Mouse (Mus musculus) gastrocnemius, postnatal 14 days (tissue): ENCODE measurements around the gene Chil1. TPM values are rescaled to one million over a fixed set of nuclear protein-coding genes. Genes with fewer than 3 reads are reported as not detected.

Source experiments
- DNase-seq: peaks from one replicate; pipeline ENCODE4 v3.0.0; 2021; ENCODE audit warnings: mixed read lengths
- intact Hi-C: fragments of 180-260 bp; cut with DNase I; formaldehyde crosslinking; loops from one replicate; pipeline ENCODE4 v1.15.1; 2025; ENCODE audit warnings: low total_unique reads
- total RNA-seq, 2 experiments: library from RNA; stranded (reverse); gene quantifications; 2 replicates each; pipeline ENCODE4 v1.2.3; 2021

The Chil1 gene
- total RNA-seq, 2 experiments from 2014 or later = 1.4 to 2.0 TPM

DNA sequence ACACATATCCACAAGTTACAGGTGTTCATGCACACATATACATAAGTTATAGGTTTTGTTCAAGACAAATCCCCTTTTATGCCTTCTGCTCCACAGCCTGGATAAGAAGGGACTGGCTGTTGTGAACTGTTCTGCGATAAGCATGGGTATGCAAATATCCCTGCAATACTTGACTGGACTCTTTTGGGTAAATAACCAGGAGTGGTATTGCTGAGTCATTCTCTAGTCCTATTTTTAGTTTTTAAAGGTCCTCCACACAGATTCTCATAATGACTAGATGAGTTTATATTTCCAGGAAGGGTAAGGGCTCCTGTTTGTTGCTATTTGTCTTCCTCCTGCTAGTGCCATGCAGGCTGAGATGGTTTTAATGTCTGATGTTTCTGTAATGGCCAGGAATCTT is 39.2 kb downstream of the Chil1 start:
- DNase-seq = no peak
- intact Hi-C loops = no loop called here

DNA sequence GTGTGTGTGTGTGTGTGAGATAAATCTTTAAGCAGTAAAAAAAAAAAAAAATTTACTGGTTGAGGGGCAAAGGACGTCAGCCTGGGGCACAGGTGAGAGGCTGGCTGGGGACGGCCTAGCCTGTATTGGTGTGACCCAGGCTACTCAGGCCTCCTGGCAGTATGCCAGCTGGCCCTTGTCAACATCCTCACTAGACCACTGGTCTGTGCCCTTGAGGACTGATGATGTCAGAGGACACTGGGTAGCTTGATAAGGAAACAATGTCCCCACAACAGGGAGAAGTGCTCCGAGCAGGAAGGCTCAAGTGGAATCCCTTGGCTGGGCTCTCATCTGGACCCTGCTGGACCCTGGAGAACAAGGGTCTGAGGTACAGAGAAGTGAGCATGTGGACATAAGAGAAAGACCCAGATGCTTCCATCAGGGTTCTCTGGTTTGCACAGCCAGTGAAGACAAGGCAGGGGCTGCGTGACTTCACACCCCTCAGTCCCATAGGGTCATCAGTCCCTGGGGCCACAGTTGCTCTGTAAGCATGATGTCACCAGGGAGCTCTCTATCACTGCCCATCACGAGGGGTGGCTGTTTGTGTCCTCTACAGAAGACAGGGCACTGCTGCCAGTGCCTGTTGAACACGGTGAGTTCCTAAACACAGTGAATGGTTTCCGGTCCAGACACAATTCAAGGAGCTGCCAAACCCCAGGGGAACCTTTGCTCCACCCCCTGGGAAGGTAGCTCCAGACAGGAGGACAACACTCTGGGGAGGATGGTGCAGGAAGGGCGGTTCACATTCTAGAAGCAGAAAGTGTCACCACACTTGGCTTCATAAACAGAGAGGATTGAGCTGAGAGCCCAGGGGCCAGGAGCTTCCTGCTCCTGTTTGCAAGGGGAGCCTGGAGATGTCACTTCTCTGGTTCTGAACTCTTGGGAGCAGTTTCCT is 40.4 kb downstream of the Chil1 start:
- intact Hi-C loops = no loop called here
- no peak for DNase-seq

DNA sequence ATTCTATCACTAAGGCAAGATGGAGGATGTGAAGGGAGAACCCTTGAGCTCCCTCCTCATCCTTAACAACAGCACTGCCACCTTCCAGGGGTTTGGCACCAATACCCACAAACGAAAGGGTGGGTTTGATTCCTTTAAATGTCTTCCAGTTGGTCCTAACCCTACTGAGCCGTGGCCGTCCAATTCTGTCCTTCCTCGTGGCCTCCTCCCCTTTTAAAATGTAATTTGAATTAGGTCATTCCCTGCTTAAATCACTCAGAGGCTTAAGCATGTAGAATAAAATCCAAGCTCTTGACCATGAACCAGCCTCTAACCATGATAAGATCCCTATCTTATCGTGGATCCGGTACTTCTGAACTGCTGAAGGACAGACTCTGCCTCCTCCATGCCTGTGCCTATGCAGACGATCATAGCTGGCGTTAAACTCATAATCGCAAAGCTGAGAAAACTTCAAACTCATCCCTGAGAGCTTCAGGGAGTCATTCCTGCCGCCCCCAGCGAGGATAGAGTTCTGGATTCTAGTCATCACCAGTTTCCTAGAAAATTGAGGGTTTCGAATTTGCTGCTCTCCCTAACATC is 42.8 kb downstream of the Chil1 start:
- intact Hi-C loops = no loop called here
- DNase-seq = no peak

DNA sequence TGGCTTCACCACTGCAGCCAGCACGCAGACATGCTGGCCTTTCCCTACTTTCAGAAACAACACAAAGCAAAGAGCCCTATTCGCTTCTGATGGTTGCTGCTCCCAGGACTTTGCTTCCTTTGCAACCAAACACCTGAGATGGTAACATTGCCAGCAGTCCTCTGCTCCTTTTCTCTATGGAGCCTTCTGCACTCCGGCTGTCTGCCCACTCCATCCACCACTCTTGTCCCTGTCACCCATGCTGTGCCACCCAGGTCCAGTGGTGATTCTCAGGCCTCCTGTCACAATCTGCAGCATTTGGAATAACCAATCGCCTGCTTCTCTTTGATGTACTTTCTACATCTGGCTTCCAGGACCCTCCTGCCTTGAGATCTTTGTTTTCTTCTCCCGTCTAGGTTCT is 43.4 kb downstream of the Chil1 start:
- intact Hi-C loops = no loop called here
- DNase-seq = no peak

DNA sequence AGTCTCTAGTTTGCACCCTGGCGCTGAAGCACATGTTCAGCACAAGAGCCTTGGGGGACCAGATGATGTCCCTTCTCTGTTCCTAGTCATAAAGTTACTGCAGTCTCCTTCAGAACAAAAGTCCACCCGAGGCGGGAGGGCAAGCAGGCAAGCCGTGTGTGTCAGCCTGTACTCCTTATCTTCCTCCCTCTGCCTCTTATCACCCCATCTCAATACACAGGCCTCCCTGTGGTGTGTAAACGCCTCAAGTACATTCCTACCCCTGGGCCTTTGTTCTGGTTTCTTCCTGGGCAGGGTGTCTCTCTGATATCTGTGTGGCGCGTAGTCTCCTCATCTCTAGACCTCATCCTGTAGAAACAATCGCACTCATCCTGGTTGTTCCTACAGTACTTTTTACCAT is 44.8 kb downstream of the Chil1 start:
- DNase-seq = no peak
- intact Hi-C loops = no loop called here

DNA sequence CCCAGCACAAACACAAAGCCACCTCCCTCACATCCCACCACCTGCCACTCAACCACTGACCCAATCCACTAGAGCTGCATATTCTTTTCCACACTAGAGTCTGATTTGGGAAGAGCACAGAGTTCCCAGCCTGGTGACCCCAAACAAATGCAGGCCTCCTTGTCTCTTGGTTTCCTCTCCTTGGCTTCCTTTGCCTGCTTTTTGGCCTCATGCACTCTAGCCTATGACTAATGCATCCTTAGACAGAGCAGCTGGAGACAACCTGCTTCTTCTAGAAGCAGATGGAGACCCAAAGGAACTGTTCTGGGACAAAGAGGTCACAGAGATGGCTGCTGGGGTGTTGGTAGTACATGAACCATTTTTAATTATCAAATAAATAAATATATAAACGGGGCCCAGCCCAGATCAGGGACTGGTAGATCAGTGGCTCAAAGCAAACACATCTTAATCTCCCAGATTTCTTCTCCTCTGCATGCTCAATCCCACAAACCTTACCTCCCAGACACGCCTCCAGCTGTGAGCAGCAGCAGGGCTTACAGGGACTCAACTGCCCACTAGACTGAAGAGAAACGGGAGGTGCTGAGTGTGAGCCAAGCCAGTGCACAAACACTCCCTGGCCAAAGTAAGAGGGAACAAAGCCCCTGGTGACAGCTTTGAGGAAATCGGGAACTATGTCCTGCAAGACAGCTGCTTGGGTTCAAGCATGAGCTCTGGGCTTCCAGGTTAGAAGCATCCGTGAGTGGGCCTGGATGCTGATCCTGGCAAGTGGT is 48.0 kb downstream of the Chil1 start:
- intact Hi-C loops = no loop called here
- no peak for DNase-seq

DNA sequence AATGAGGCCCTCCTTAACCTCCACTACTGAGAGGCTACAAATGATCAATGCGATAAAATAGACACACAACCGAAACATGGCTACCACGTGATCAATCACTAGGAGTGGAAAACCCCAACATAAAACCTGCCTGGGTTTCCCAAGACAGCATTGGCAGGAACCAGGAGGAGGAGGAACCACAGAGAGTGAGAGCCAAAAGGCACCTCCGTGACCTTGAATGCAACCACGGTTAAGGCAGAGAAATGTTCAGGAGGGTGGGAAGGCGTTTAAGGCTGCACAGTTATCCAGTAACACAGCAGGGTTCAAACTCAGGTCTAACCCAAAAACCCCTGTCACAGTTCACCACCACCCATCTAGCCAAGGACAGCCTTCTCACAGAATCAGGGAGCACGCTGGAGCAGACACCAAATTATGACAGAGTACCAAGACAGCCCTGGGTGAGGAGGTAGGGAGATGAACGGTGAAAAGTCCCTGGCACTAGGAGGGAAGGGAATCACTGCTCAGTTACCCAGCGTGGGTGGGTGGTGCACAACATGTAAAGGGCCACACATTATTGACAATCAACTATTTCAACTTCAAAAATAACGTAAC is 48.8 kb downstream of the Chil1 start:
- DNase-seq = no peak
- intact Hi-C loops = no loop called here

DNA sequence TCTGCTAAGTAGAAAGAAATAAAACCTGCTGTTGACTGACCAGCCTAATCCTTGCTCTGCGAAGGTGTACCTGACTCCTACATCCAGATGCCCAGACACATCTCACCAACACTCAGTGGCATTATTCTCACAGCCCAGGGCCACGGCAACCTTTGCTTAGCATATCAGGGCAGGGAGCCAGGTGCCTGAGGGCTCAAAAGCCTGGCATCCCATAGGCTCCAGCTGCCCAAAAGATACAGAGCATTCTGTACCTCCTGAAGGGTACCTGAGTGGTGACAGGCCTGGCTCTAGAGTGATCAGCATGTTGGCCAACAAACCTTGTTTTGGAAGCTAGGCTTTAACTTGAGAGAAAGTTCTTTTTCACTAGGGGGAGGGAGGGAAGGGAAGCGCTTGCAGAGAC is 49.3 kb downstream of the Chil1 start:
- intact Hi-C loops = no loop called here
- DNase-seq = no peak

DNA sequence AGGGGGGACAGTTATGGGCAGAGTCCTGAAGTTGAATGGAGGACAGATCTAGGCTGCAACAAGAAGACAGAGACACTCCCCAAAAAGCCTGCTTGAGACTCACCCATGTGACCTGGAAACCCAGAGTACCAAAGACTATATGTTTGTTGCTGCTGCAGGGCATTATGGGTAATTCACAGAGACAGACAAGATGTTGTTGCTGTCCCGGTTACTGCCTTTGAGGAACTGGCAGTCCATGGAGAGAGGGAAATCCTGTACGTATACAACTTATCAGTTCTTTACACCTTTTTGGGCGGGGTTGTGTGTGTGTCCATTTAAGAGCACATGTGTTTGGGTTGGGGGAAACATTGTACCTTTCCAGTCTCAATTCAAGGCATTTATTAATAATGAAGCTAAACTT is 49.7 kb downstream of the Chil1 start:
- intact Hi-C loops = no loop called here

DNA sequence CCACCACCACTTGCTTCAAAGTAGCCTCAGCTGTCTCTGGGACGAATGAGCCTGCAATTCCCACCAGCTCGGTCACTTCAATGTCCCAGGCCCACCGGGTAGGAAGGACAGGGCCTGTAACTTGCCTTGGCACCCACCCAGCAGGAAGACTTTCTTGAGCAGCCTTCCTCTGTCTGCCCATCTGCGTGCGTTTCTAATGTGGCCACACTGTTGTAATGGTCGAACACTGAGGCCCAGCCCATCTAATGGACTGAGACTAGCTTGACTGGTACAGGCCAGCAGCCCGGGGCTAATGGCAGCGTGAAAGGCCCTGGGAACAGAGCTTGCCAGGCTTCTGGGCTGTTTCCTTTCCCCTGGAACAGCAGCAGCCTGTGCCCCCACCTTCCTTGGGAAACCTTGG is 50.4 kb downstream of the Chil1 start:
- intact Hi-C loops = no loop called here
- DNase-seq = no peak

More for the DNA sequence above, 49.7 kb downstream of the Chil1 start:
- DNase-seq = no peak

DNA sequence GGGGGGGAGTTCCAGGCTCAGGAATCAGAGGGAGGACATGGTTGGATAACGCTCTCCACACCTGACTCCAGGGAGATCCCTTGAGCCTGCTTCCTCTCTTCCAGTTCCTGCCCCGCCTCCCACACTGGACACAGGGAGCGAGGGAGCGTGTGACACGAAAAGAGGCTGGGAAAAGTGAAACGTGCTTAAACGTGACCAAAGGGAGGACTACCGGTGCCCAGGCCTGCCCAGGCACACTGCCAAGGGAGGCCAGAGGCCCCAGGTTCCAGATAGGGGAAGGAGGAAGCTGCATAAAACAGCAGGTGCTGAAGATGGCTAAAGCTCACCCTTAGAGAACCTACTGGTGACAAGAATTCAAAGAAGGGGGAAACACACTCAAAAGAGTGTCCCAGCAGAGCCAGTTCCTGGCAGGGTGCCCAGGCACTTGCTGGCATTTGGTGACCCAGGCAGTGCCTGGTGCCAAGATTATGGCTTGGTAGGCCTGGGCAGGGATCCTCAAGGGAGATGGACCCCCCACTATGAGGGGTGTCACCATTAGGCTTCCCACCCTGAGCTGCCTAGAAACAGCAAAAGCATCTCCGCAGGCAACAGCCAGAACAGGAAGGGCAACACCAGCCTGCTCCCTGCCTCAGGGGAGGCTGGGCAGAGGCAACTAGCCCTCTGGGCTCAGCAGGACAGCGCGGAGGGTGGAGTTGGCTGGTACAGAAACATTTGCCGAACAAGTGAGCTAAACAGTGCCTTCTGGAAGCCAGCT is 51.0 kb downstream of the Chil1 start:
- intact Hi-C loops = no loop called here
- peak; percentile 39 for DNase-seq

DNA sequence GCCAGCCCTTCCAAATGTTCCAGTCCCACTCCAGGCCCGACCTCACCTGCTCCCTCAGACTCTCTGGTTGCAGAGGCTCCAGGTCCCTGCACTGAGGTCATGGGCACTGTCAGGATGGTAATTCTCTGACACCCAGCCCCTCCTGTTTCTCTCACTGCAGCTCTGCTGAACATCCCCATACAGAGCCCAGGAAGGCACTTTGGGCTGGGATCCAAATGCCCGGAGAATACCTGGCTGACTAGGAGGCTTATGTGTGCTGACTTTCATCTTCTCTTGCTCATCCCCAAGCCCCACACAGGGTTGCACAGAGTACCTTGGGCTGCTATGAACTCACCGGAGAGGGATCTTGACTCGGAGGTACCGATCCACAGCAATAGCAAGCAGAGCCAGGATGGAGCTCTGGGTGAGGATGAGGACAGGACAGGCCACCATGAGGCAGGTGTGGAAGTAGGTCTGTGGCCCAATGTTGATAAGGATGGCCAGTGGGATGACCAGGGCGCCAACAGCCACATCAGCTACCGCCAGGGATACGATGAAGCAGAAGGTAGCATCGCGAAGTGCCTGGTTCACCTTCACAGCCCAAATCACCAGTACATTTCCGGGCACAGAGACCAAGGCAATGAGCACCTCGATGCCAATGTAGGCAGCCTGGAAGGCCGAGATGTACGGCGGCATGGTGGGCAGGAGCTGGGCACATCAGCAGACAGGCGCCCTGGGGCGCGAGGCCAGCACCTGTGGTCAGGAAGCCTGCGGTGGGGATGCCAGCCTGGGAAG is 51.9 kb downstream of the Chil1 start:
- intact Hi-C loops = no loop called here
- DNase-seq = no peak

DNA sequence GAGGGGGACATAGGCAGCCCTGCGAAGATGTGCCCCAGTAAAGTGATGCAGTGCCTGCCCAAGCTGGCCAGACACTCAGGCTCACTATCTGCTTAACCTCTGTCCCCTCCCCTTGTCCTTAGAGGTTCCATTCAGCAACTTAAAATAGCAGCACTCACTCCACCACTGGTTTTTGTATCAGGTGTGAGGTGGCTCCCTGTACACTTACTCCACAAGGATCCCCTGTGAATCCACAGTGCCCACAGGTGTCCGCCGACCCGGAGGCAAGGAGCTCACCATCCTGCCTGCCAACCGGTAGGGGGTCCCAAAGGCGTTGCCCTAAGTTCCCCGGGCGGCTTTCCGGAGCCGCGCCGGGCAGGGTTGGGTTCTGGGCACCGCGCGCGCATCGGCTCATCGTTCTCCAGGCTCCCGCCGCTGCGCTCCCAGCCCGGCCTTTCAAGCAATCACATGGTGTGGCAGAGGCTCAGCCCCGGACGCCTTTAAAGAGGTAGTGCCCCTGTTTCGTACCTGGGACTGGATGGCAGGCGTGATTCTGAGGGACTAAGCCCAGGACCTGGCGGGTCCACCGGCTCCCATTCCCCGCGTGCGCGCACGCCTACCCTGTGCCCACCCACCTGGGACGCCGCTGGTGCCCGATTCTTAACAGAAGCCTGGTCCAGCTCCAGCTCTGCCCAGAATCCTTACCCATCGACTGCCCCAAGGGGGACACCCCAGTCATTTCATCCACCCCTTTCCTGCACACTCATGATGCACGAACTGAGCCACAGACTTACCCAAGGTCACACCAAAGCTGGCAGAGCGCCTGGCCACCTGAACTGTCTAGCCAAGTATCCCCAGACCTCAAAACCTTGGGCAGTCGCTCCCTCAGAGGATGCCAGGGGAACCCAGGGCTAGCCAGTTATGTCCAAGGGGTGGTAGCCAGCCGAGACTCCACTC is 52.7 kb downstream of the Chil1 start:
- intact Hi-C loops = loop anchor here (5.0 kb wide), 1 partner anchor 32 kb away; no protein-coding TSS in a partner anchor
- peak; percentile 56 for DNase-seq

DNA sequence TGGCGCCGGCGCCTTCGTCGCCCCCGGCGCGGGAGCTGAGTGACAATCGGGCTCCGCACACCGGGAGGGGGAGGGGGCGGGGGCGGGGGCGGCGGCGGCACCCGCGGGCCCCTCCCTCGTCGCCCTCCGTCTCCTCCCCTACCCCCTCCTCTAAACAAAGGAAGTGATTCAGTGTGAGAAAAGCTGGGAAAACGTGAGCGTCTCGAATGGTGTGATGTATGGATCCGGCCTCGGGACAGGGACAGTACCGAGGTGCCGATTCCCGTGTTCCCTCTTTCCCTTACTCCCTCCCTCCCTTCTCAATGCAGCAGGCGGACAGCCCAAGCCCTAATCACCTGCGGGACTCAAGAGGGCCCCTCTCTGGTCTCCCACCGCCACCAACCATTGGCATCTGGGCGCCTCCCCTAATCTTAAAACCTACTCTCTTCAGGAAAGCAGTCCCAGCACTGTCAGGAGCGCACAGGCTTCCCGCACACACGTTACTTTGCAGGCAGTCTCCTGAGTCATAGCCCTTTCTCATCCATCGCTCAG is 53.5 kb downstream of the Chil1 start, which contains the start of gene Adora1:
Gene Adora1 (minus strand): TSS at position 41 of the 531 bp plus-strand sequence.
- DNase-seq = no peak
- intact Hi-C loops = loop anchor here (5.0 kb wide), 1 partner anchor 33 kb away; no protein-coding TSS in a partner anchor

DNA sequence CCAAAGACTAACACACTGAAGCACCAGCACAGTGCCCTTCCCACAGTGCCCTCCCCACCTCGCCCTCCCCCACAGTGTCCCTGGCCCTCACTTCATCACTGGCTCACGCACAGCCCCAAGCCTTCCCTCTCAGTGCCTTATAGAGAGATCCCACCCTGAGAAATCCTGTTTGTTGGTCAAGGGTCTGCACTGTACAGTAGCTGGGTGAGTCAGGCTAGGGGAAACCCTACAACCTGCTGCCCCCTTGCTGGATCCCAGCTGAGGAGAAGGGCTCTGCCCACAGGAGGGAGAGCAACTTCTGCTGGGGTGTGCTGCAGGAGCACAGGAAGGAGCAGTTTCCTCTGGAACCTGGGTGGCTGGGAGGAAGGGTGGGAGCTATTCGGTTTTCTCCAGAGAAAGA is 54.2 kb downstream of the Chil1 start:
- intact Hi-C loops = loop anchor here (5.0 kb wide), 1 partner anchor 34 kb away; no protein-coding TSS in a partner anchor
- no peak for DNase-seq

DNA sequence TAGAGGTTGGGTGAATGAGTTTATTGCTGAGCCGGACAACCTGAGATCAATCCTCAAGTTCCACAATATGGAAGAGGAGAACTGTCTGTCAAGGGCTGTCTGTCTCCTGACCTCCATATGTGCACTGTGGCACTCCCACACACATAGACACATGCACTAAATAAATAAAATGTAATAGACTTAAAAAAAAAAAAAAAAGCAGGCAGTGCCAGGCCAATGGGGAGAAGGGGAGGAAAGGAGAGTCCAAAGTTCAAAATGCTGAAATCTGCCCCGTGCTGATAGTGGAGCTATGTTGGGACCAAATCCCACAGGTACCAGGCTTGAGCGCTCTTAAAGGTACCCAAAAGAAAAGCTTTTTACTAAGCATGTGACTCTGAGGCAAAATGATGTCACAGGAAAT is 55.5 kb downstream of the Chil1 start:
- intact Hi-C loops = loop anchor here (5.0 kb wide), 1 partner anchor 35 kb away; no protein-coding TSS in a partner anchor

More for the DNA sequence above, 55.5 kb downstream of the Chil1 start:
- DNase-seq = no peak
